In genomic region chr1:62704117-62704888, GRCm38 (mm10) we compare ENCODE assay signal across 8 mouse cellular contexts. TPM values are rescaled to one million over a fixed set of nuclear protein-coding genes. Genes with fewer than 3 reads are reported as not detected.
DNase-seq lines count a peak whose midpoint lies in the region; ATAC-seq and TF ChIP-seq lines count a peak whose summit lies in the region.

No protein-coding gene starts in this region.

- peak overlapping the region; percentile 95 for H3K4me2 ChIP-seq in embryonic facial prominence, embryonic 12.5 days (replicated peaks)
- peak overlapping the region; percentile 99 for H3K4me2 ChIP-seq in myocyte (ENCODE audit: low read depth)

- ATAC-seq in embryonic facial prominence, embryonic 12.5 days (ENCODE audit: insufficient number of reproducible peaks, insufficient read depth, low FRiP score, low TSS enrichment): no peak

- 0 out of 2 replicates have a peak, but pooled peaks cover 8% of the 10 kb centered on the region for H3K27me3 ChIP-seq in embryonic facial prominence, embryonic 12.5 days
- H3K27me3 ChIP-seq in myocyte (ENCODE audit: control insufficient read depth, insufficient read depth, insufficient read length): no peaks in the 10 kb centered on the region

- H3ac ChIP-seq in myocyte (ENCODE audit: control insufficient read depth, insufficient read length): peak overlapping the region; percentile 47

- peak overlapping the region; percentile 78 for H3K4me3 ChIP-seq in layer of hippocampus, adult 2 months
- H3K4me3 ChIP-seq in embryonic facial prominence, embryonic 12.5 days: peak overlapping the region; percentile 70
- peak overlapping the region; percentile 85 for H3K4me3 ChIP-seq in myocyte

- WGBS in embryonic facial prominence, embryonic 12.5 days: under 1% methylated on average over 9 of the region's 9 CpGs

- H3K9ac ChIP-seq in embryonic facial prominence, embryonic 12.5 days: peak overlapping the region; percentile 79

- no peaks in the 10 kb centered on the region for H3K36me3 ChIP-seq in embryonic facial prominence, embryonic 12.5 days
- H3K36me3 ChIP-seq in myocyte (ENCODE audit: control insufficient read depth, insufficient read depth): no peaks in the 10 kb centered on the region

- no peak for TF ChIP-seq POLR2A in myocyte (IDR thresholded peaks at IDR 0.05; ENCODE audit: insufficient read length, low read depth)

- peaks cover 47% of the 10 kb centered on the region for H3K79me2 ChIP-seq in myocyte (ENCODE audit: control insufficient read depth, insufficient read depth)

- peak overlapping the region; percentile 96 for H3K27ac ChIP-seq in layer of hippocampus, adult 2 months
- H3K27ac ChIP-seq in embryonic facial prominence, embryonic 12.5 days: peak overlapping the region; percentile 70; the same call in 1 of the 2 replicates

- no peak for TF ChIP-seq CTCF in layer of hippocampus, adult 2 months (conservative IDR thresholded peaks at IDR 0.05)

- no peak for DNase-seq in layer of hippocampus, adult 2 months (ENCODE audit: low spot score in 2 of 2)
- no peak for DNase-seq in layer of hippocampus, adult 9-11 months
- DNase-seq in induced T-regulatory cell, adult 2 months (ENCODE audit: low read depth): peak; percentile 9
- DNase-seq in cerebellum, adult 18-20 months: no peak
- DNase-seq in layer of hippocampus, postnatal 14 days (ENCODE audit: low spot score in 2 of 2): no peak
- no peak for DNase-seq in adrenal gland, postnatal 14 days

- H3K4me1 ChIP-seq in embryonic facial prominence, embryonic 12.5 days: peaks cover 31% of the 10 kb centered on the region

- H3K9me3 ChIP-seq in embryonic facial prominence, embryonic 12.5 days: no peaks in the 10 kb centered on the region

TF ChIP-seq in myocyte, 11 proteins besides CTCF, POLR2A, EP300 and RAD21:
- TF ChIP-seq MYOD1 (IDR thresholded peaks at IDR 0.05; ENCODE audit: control insufficient read depth in 1 of 3, insufficient read length in 2 of 3, low read depth in 2 of 3): no peak
- no peak for TF ChIP-seq POLR2AphosphoS2 (IDR thresholded peaks at IDR 0.05; ENCODE audit: insufficient read length, low read depth)
- TF ChIP-seq MYOG (IDR thresholded peaks at IDR 0.05; ENCODE audit: control insufficient read depth in 1 of 3, insufficient read depth in 1 of 3, insufficient read length in 2 of 3, low read depth in 2 of 3): no peak
- no peak for TF ChIP-seq TCF3 (IDR thresholded peaks at IDR 0.05; ENCODE audit: insufficient read length, low read depth)
- TF ChIP-seq SRF (IDR thresholded peaks at IDR 0.05; ENCODE audit: control insufficient read depth, insufficient read length, low read depth): no peak
- TF ChIP-seq TCF12 (IDR thresholded peaks at IDR 0.05; ENCODE audit: insufficient read depth, poor library complexity, severe bottlenecking): no peak
TF ChIP-seq in myocyte: peak in this region for 0.

RNA-seq across cellular contexts. Expression of gene Nrp2, which starts 1.2 kb away (rescaled TPM):
- total RNA-seq in layer of hippocampus, adult 2 months (2021): 10 to 100 TPM; 60.3 to 63.7 TPM
- 45.1 and 46.2 TPM in 2 replicates for polyA plus RNA-seq in embryonic facial prominence, embryonic 12.5 days (2016; fragmentation: Nextera tagmentation; extraction: Ambion mirVana)
- 18.3 TPM for polyA plus RNA-seq in myocyte (2012; fragmentation: generic; extraction: Trizol)
- 10 to 100 TPM; 70.2 to 79.5 TPM for total RNA-seq in layer of hippocampus, postnatal 14 days (2021)
- 43.7 and 46.6 TPM in 2 replicates for total RNA-seq in adrenal gland, postnatal 14 days (2021)
